Mouse (Mus musculus) limb, embryonic 12.5 days (tissue): Measurements from ENCODE around the gene Cfap57. TPM values are rescaled to one million over a fixed set of nuclear protein-coding genes. Genes with fewer than 3 reads are reported as not detected.
"Not testable (repeated sequence)": the region's sequence is repeated elsewhere in the genome, so short reads cannot be mapped to it uniquely, and the experiment has no call there.

ENCODE experiments used
- ATAC-seq: fragments of 200-750 bp; cut with Nextera tagmentation; 2 replicates; pipeline ENCODE4 v1.8.0; 2017; ENCODE audit warnings: low read depth, moderate TSS enrichment; ENCODE audit not compliant: insufficient number of reproducible peaks, insufficient read depth, low FRiP score, low TSS enrichment
- H3K27ac ChIP-seq: fragments of 300-500 bp; sonication (generic); 2 replicates; pipeline ENCODE4 v1.5.1; 2016; ENCODE audit warnings: mild to moderate bottlenecking, moderate library complexity
- H3K27me3 ChIP-seq: fragments of 300-500 bp; sonication (generic); 2 replicates; pipeline ENCODE4 v1.6.1; 2016; ENCODE audit warnings: mild to moderate bottlenecking, moderate library complexity
- H3K36me3 ChIP-seq: fragments of 300-500 bp; sonication (generic); 2 replicates; pipeline ENCODE4 v1.6.1; 2016; ENCODE audit warnings: mild to moderate bottlenecking, moderate library complexity
- H3K4me1 ChIP-seq: fragments of 300-500 bp; sonication (generic); replicated peaks from 2 replicates; pipeline ENCODE4 v1.6.1; 2016
- H3K4me2 ChIP-seq: fragments of 300-500 bp; sonication (generic); 2 replicates; pipeline ENCODE4 v1.6.1; 2016; ENCODE audit warnings: mild to moderate bottlenecking, moderate library complexity
- H3K4me3 ChIP-seq: fragments of 300-500 bp; sonication (generic); replicated peaks from 2 replicates; pipeline ENCODE4 v1.5.1; 2016; ENCODE audit warnings: mild to moderate bottlenecking
- H3K9ac ChIP-seq: fragments of 300-500 bp; sonication (generic); replicated peaks from 2 replicates; pipeline ENCODE4 v1.6.1; 2016; ENCODE audit warnings: mild to moderate bottlenecking, moderate library complexity
- H3K9me3 ChIP-seq: fragments of 300-500 bp; sonication (generic); 2 replicates; pipeline ENCODE4 v1.6.1; 2016; ENCODE audit warnings: mild to moderate bottlenecking, moderate library complexity
- WGBS: fragments of 180-500 bp; shearing (Covaris S2); methylation state at CpG from one replicate; pipeline ENCODE4 v1.1.7; 2016; 5-methylcytosine and 5-hydroxymethylcytosine counted together
- polyA plus RNA-seq: library from polyadenylated mRNA; unstranded; fragments of >200 nt; fragmentation: Nextera tagmentation; extraction: Ambion mirVana; gene quantifications from 2 replicates; pipeline ENCODE4 v1.2.1, GENCODE M21; 2016

The Cfap57 gene
- polyA plus RNA-seq, 1 experiment from 2014 or later: 0.45 TPM

GRCm38 (mm10) chr4:118564062-118564925, 56.3 kb downstream of the Cfap57 start:
- no peak for ATAC-seq
- no peak overlapping the region for H3K4me2 ChIP-seq
- H3K9me3 ChIP-seq: 0 out of 2 replicates have a peak, but pooled peaks cover 3% of the 10 kb centered on the region
- H3K4me1 ChIP-seq: no peaks in the 10 kb centered on the region
- H3K36me3 ChIP-seq: no peaks in the 10 kb centered on the region
- no peak overlapping the region for H3K4me3 ChIP-seq
- 69% methylated on average over 13 of the region's 13 CpGs for WGBS
- peak overlapping the region; percentile 72 for H3K27ac ChIP-seq
- peaks cover 8% of the 10 kb centered on the region; the same call in 1 of the 2 replicates for H3K27me3 ChIP-seq
- H3K9ac ChIP-seq: no peak overlapping the region

DNA sequence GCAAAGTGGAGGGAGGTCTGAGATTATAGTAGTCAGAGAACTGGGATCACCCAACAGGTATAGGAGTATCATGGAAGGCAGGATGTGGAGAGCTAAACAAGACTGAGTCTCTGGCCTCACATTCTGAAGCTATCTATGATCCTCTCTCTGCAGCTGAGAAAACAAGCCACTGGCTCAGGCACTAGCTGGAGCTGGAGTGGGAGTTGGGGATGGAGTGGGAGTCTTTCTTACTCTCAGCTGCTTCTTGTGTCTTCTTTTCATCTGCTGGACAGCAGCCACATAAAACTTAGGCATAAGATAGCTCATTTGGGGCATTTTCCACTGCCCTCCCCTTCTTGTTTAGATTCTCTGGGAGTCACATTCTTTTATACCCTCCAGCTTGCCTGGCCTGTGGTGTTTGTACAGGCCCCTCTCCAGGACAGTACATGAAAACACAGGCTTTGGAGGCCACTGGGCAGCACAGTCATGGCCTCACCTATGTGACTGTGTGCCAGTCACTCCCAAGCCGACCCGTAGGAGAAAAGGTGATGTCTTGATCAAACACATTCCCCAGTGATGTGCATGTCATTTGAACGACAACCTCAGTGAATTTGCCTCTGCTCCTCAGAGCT, 67.4 kb downstream of the Cfap57 start:
- ATAC-seq: no peak
- Histone ChIP-seq H3K4me2 (no peak overlapping the region), H3K4me3 (no peak overlapping the region), H3K9me3 (no peaks in the 10 kb centered on the region), H3K27me3 (no peaks in the 10 kb centered on the region), H3K4me1 (no peaks in the 10 kb centered on the region; the same call in 1 of the 2 replicates), H3K36me3 (no peaks in the 10 kb centered on the region), H3K9ac (no peak overlapping the region), H3K27ac (no peak overlapping the region)
- 80% methylated on average over 3 of the region's 3 CpGs for WGBS

- not testable (repeated sequence) for H3K27me3 ChIP-seq, H3K4me1 ChIP-seq, H3K4me2 ChIP-seq, ATAC-seq, H3K4me3 ChIP-seq, H3K27ac ChIP-seq, H3K9me3 ChIP-seq, H3K36me3 ChIP-seq
- 86% methylated on average over 10 of the region's 10 CpGs for WGBS
- 0 out of 2 replicates have a peak overlapping the region, but pooled peaks have one; percentile 0 for H3K9ac ChIP-seq
Observed at GRCm38 (mm10) chr4:118548130-118548480, 72.5 kb downstream of the Cfap57 start.

GRCm38 (mm10) chr4:118547424-118548129, 73.0 kb downstream of the Cfap57 start:
- 87% methylated on average over 23 of the region's 23 CpGs for WGBS
- H3K4me1 ChIP-seq: not testable (repeated sequence)

DNA sequence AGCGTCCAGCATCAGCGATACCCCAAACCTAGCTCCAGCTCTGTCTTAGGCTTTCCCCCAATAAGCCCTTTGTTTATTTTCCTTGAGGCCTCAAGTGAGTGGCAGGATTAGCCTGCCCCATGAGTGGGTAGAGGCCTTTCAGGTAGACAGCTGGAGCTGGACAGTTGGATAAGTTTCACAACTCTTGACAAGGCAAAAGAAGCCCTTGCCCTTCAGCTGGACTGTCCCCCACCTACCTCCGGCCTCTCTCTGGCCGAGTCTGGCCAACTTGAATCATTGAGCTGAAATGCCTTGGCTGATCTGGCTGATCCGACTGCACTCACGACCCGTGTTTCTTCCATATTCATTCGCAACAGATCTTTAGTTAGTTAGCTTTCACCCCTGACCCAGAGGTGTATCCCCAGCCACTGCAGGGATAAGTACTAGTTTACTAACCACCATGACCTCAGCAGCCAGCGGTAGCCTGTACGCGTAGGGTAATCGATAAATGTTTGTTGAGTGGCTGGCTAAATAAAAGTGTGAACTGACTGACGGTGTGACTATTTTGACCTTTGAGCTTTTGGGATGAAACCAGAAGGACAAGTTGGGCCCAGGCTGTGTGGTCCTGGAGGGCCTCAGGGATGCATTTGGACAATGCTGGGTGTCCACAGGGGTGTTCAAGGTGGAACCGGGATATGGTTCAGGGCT, 76.0 kb downstream of the Cfap57 start:
- Histone ChIP-seq H3K9ac (no peak overlapping the region), H3K4me3 (no peak overlapping the region; the same call in 1 of the 2 replicates), H3K4me2 (peak overlapping the region; percentile 67), H3K36me3 (no peaks in the 10 kb centered on the region), H3K27ac (no peak overlapping the region), H3K4me1 (peaks cover 21% of the 10 kb centered on the region), H3K27me3 (peaks cover 19% of the 10 kb centered on the region), H3K9me3 (no peaks in the 10 kb centered on the region; the same call in 1 of the 2 replicates)
- no peak for ATAC-seq
- WGBS: 77% methylated on average over 14 of the region's 14 CpGs

More at GRCm38 (mm10) chr4:118547424-118548129, 73.0 kb downstream of the Cfap57 start:
- H3K4me3 ChIP-seq, H3K27me3 ChIP-seq, H3K36me3 ChIP-seq, ATAC-seq, H3K4me2 ChIP-seq, H3K9me3 ChIP-seq, H3K27ac ChIP-seq: not testable (repeated sequence)
- 0 out of 2 replicates have a peak overlapping the region, but pooled peaks have one; percentile 0 for H3K9ac ChIP-seq

DNA sequence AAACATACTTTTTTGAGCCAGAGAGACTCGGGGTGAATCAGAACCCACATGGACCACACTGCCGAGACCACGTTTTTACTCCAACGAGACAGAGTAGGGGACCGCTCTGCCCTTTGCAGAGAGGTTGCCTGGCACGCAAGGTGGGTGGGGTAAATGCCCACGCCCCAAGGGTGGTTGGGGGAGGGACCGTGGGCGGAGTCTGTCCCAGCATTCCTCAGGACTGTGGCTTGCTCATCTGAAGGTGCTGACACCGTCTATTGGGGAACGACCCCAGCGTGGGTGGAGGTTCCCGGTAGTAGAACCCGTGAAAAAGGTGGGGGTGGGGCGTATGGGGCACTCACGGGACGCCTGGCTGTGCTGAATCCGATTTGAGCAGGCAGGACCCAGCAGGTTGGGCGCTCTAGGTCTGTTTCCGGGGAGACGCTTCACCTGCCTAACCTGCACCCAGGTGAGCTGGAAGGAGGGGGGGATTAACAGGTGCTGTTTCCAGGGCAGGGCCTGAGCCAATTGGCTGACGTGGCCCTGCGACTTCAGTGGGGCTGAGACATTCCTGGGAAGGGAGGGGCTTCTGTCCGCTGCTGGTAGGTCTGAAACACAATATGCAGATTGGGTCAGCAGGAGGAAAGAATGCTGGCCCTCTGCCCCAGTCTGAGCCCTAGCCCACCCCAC, 76.9 kb downstream of the Cfap57 start, which contains the start of gene Tmem125:
TSS of gene Tmem125 (minus strand) at position 453 of the 669 bp plus-strand sequence.
- Histone ChIP-seq H3K27me3 (peaks cover 19% of the 10 kb centered on the region), H3K27ac (no peak within 1 kb of the TSS), H3K4me3 (peak within 1 kb of the TSS; percentile 33), H3K9ac (no peak within 1 kb of the TSS; the same call in 1 of the 2 replicates), H3K4me2 (peak within 1 kb of the TSS; percentile 67), H3K9me3 (no peaks in the 10 kb centered on the region; the same call in 1 of the 2 replicates), H3K4me1 (peaks cover 21% of the 10 kb centered on the region), H3K36me3 (no peaks in the 10 kb centered on the region)
- WGBS: 2% methylated on average over 24 of the region's 24 CpGs
- peak; percentile 52 for ATAC-seq

DNA sequence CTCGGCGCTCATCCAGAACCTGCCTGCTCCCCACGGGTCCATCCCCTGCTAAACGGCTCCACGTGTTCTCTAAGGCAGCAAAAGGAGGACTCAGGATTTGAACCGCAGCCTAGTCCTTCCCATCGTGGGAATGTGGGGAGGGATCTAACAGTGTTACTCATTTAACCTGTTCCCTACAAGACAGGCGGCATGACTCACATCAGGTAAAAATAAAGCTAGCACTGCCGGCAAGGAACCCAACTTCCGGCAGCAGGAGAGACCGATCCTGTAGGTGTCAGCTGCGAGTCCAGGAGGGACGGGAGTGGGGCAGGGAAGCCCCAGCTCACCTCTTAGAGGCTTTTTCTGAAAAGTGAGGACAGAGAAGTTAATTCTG, 77.4 kb downstream of the Cfap57 start:
- ATAC-seq: no peak
- peak overlapping the region; percentile 67 for H3K4me2 ChIP-seq
- peak overlapping the region; percentile 33 for H3K4me3 ChIP-seq
- WGBS: 16% methylated on average over 13 of the region's 13 CpGs
- H3K9me3 ChIP-seq: no peaks in the 10 kb centered on the region; the same call in 1 of the 2 replicates
- peaks cover 22% of the 10 kb centered on the region for H3K27me3 ChIP-seq
- H3K9ac ChIP-seq: no peak overlapping the region
- peaks cover 21% of the 10 kb centered on the region for H3K4me1 ChIP-seq
- H3K27ac ChIP-seq: no peak overlapping the region
- H3K36me3 ChIP-seq: no peaks in the 10 kb centered on the region

- Histone ChIP-seq H3K27ac (no peak overlapping the region), H3K4me1 (peaks cover 21% of the 10 kb centered on the region), H3K27me3 (peaks cover 20% of the 10 kb centered on the region), H3K4me3 (peak overlapping the region; percentile 33; the same call in 1 of the 2 replicates), H3K4me2 (peak overlapping the region; percentile 67), H3K9ac (no peak overlapping the region), H3K9me3 (no peaks in the 10 kb centered on the region), H3K36me3 (no peaks in the 10 kb centered on the region)
- WGBS: 55% methylated on average over 9 of the region's 9 CpGs
- no peak for ATAC-seq
Observed at GRCm38 (mm10) chr4:118542510-118543157, 77.9 kb downstream of the Cfap57 start.

GRCm38 (mm10) chr4:118539904-118540303, 80.7 kb downstream of the Cfap57 start:
- WGBS: 20% methylated on average over 10 of the region's 10 CpGs

DNA sequence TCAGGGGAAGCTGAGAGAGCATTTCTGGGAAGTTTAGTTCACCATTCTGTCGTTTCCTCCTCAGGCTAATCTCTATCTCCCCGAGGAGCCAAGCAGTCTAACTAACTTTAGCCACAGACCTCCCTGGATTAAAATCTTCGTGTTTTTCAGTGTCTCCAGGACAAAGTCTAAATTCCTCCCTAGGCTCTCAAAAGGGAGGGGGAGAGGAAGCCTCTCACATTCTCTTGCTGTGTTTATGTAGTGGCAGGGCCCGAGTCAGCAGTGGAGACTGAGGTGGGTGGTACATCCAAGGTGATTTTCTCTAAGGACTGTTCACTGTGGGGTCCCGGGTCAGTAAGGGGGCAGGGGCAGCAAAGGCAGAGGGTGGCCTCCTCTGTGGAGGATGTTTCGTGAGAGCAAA, 82.8 kb downstream of the Cfap57 start:
- Histone ChIP-seq H3K4me3 (no peak overlapping the region), H3K9me3 (no peaks in the 10 kb centered on the region), H3K27ac (no peak overlapping the region), H3K4me1 (peaks cover 11% of the 10 kb centered on the region), H3K9ac (no peak overlapping the region), H3K27me3 (peaks cover 32% of the 10 kb centered on the region), H3K4me2 (no peak overlapping the region), H3K36me3 (no peaks in the 10 kb centered on the region)
- no peak for ATAC-seq
- WGBS: 50% methylated on average over 6 of the region's 6 CpGs

More at GRCm38 (mm10) chr4:118539904-118540303, 80.7 kb downstream of the Cfap57 start:
- H3K27ac ChIP-seq: no peak overlapping the region
- no peak overlapping the region for H3K9ac ChIP-seq
- H3K36me3 ChIP-seq: no peaks in the 10 kb centered on the region
- no peak for ATAC-seq
- no peak overlapping the region for H3K4me2 ChIP-seq
- peaks cover 30% of the 10 kb centered on the region for H3K27me3 ChIP-seq
- peaks cover 21% of the 10 kb centered on the region for H3K4me1 ChIP-seq
- no peak overlapping the region for H3K4me3 ChIP-seq
- no peaks in the 10 kb centered on the region for H3K9me3 ChIP-seq
